11 mouse cellular contexts compared by ENCODE assay signal in genomic region chr3:27985344-27985743, GRCm38 (mm10). TPM values are rescaled to one million over a fixed set of nuclear protein-coding genes. Genes with fewer than 3 reads are reported as not detected.
A peak's percentile ranks its signal among the peaks of the same experiment; 100 is the strongest.
DNase-seq lines count a peak whose midpoint lies in the region; ATAC-seq lines count a peak whose summit lies in the region.
"Had no signal": no experiment of that assay in that cellular context is flagged by ENCODE, and none has a peak within 500 bp of the region (broad histone marks: within the 10 kb centered on the region; RNA-seq: fewer than 3 reads in every experiment).

No protein-coding gene starts in this region.

- H3K4me2 ChIP-seq in heart, embryonic 14.5 days (ENCODE audit: low read length): peak overlapping the region; percentile 69; the same call in 1 of the 2 replicates
- 0 out of 2 replicates have a peak overlapping the region, but pooled peaks have one; percentile 46 for H3K4me2 ChIP-seq in limb, embryonic 15.5 days
- H3K4me2 ChIP-seq in hindbrain, embryonic 16.5 days (ENCODE audit: low read length): peak overlapping the region; percentile 33

- H3K9ac ChIP-seq in heart, embryonic 14.5 days (ENCODE audit: low read length): no peak overlapping the region
- H3K9ac ChIP-seq in limb, embryonic 15.5 days: no peak overlapping the region
- H3K9ac ChIP-seq in hindbrain, embryonic 16.5 days (ENCODE audit: low read depth, low read length): no peak overlapping the region

- no peak overlapping the region for H3K27ac ChIP-seq in heart, embryonic 14.5 days (replicated peaks in 1 of 2; ENCODE audit: control insufficient read depth in 1 of 2, insufficient read depth in 1 of 2, low read depth in 2 of 2, low read length in 2 of 2)
- H3K27ac ChIP-seq in limb, embryonic 15.5 days: no peak overlapping the region
- H3K27ac ChIP-seq in limb, embryonic 10.5 days: no peak overlapping the region
- no peak overlapping the region for H3K27ac ChIP-seq in hindbrain, embryonic 16.5 days (ENCODE audit: low read depth, low read length)

- intact Hi-C loops in heart, postnatal 25 days (cut with DNase I): no loop called here

- DNase-seq in heart, postnatal 25 days (ENCODE audit: low spot score): no peak
- no peak for DNase-seq in limb, embryonic 10.5 days (ENCODE audit: low spot score)
- peak; percentile 56 for DNase-seq in large intestine, adult 2 months (ENCODE audit: low read depth, low spot score)
- no peak for DNase-seq in testis, postnatal 10 days (ENCODE audit: low spot score)
- no peak for DNase-seq in thymus, postnatal 14 days
- DNase-seq: kidney, adult 2 months; lung, postnatal 14 days had no signal

- H3K27me3 ChIP-seq in heart, embryonic 14.5 days (ENCODE audit: control insufficient read depth, insufficient read depth, low read length): no peaks in the 10 kb centered on the region
- H3K27me3 ChIP-seq in limb, embryonic 15.5 days: no peaks in the 10 kb centered on the region
- no peaks in the 10 kb centered on the region for H3K27me3 ChIP-seq in limb, embryonic 10.5 days (ENCODE audit: low read depth, poor library complexity, severe bottlenecking)
- H3K27me3 ChIP-seq in hindbrain, embryonic 16.5 days (replicated peaks; ENCODE audit: control insufficient read depth, insufficient read depth, low read length): no peaks in the 10 kb centered on the region

- H3K4me1 ChIP-seq in heart, embryonic 14.5 days (ENCODE audit: control insufficient read depth in 2 of 2, insufficient read depth in 2 of 2, low read length in 2 of 2): peaks cover 5 to 29% of the 10 kb centered on the region in 2 experiments; a peak in 3 of 4 replicates
- H3K4me1 ChIP-seq in limb, embryonic 15.5 days: peaks cover 27% of the 10 kb centered on the region
- peaks cover 12% of the 10 kb centered on the region; the same call in 1 of the 2 replicates for H3K4me1 ChIP-seq in limb, embryonic 10.5 days
- H3K4me1 ChIP-seq in hindbrain, embryonic 16.5 days (ENCODE audit: control insufficient read depth, insufficient read depth, low read depth, low read length): peaks cover 3% of the 10 kb centered on the region; the same call in 1 of the 2 replicates

- no peaks in the 10 kb centered on the region for H3K36me3 ChIP-seq in heart, embryonic 14.5 days (ENCODE audit: control insufficient read depth, insufficient read depth, low read length)
- H3K36me3 ChIP-seq in limb, embryonic 15.5 days: no peaks in the 10 kb centered on the region
- H3K36me3 ChIP-seq in limb, embryonic 10.5 days: no peaks in the 10 kb centered on the region
- H3K36me3 ChIP-seq in hindbrain, embryonic 16.5 days (ENCODE audit: control insufficient read depth, insufficient read depth, low read length): no peaks in the 10 kb centered on the region

- H3K4me3 ChIP-seq in heart, embryonic 14.5 days (ENCODE audit: control insufficient read depth in 1 of 2, insufficient read depth in 1 of 2, low read depth in 1 of 2, low read length in 2 of 2): no peak overlapping the region
- H3K4me3 ChIP-seq in limb, embryonic 15.5 days: no peak overlapping the region
- no peak overlapping the region for H3K4me3 ChIP-seq in limb, embryonic 10.5 days
- H3K4me3 ChIP-seq in hindbrain, embryonic 16.5 days (ENCODE audit: low read length): peak overlapping the region; percentile 28; the same call in 1 of the 2 replicates

- no peak for ATAC-seq in heart, embryonic 14.5 days (ENCODE audit: insufficient number of reproducible peaks, insufficient read depth, low FRiP score, low read depth)
- no peak for ATAC-seq in limb, embryonic 15.5 days (ENCODE audit: insufficient number of reproducible peaks, low FRiP score, low TSS enrichment, low read depth)
- ATAC-seq in hindbrain, embryonic 16.5 days: no peak
- ATAC-seq: activated CD4-positive, CD25-positive, alpha-beta regulatory T cell, adult 4 months had no signal

- WGBS in heart, embryonic 14.5 days: 89% methylated on average over 5 of the region's 5 CpGs
- WGBS in limb, embryonic 15.5 days: 72% methylated on average over 5 of the region's 5 CpGs
- 93% methylated on average over 5 of the region's 5 CpGs for WGBS in limb, embryonic 10.5 days
- 93% methylated on average over 5 of the region's 5 CpGs for WGBS in hindbrain, embryonic 16.5 days
- 38% methylated on average over 5 of the region's 5 CpGs for WGBS in large intestine, adult 2 months

- no peaks in the 10 kb centered on the region for H3K9me3 ChIP-seq in heart, embryonic 14.5 days (ENCODE audit: control insufficient read depth, low read length)
- H3K9me3 ChIP-seq in limb, embryonic 15.5 days: no peaks in the 10 kb centered on the region
- no peaks in the 10 kb centered on the region for H3K9me3 ChIP-seq in limb, embryonic 10.5 days (replicated peaks)
- no peaks in the 10 kb centered on the region for H3K9me3 ChIP-seq in hindbrain, embryonic 16.5 days (ENCODE audit: control insufficient read depth, low read length)

RNA-seq across cellular contexts. Expression of gene Pld1, which starts 46.8 kb away (rescaled TPM):
- polyA plus RNA-seq in heart, embryonic 14.5 days (2014; fragmentation: Nextera tagmentation; extraction: Ambion mirVana): 8.9 and 9.0 TPM in 2 replicates
- 10 to 100 TPM; 12.5 to 13.5 TPM for total RNA-seq in heart, postnatal 25 days (2021)
- polyA plus RNA-seq in limb, embryonic 15.5 days (2015; fragmentation: Nextera tagmentation; extraction: Ambion mirVana): 7.5 and 8.9 TPM in 2 replicates
- polyA plus RNA-seq in limb, embryonic 10.5 days (2016; fragmentation: Nextera tagmentation; extraction: Ambion mirVana): 1.2 and 2.1 TPM in 2 replicates
- 5.9 and 6.3 TPM in 2 replicates for polyA plus RNA-seq in hindbrain, embryonic 16.5 days (2015; fragmentation: Nextera tagmentation; extraction: Ambion mirVana)
- 23.3 and 30.1 TPM in 2 replicates for polyA plus RNA-seq in large intestine, adult 2 months (2012; rRNA removed)
